ENCODE assay signal across 8 mouse cellular contexts in genomic region chr19:3680732-3681131, GRCm38 (mm10). TPM values are rescaled to one million over a fixed set of nuclear protein-coding genes. Genes with fewer than 3 reads are reported as not detected.
DNase-seq lines count a peak whose midpoint lies in the region; ATAC-seq and TF ChIP-seq lines count a peak whose summit lies in the region.

No protein-coding gene starts in this region.

- no peak overlapping the region for H3K4me3 ChIP-seq in forebrain, embryonic 14.5 days (ENCODE audit: low read depth, low read length)
- no peak overlapping the region for H3K4me3 ChIP-seq in forebrain, postnatal 0 days (ENCODE audit: low read depth, low read length)
- H3K4me3 ChIP-seq in neural tube, embryonic 13.5 days = no peak overlapping the region
- no peak overlapping the region for H3K4me3 ChIP-seq in neural tube, embryonic 15.5 days (replicated peaks)
- no peak overlapping the region for H3K4me3 ChIP-seq in stomach, embryonic 16.5 days (replicated peaks; ENCODE audit: low read length)

- H3K27me3 ChIP-seq in forebrain, embryonic 14.5 days (replicated peaks; ENCODE audit: control insufficient read depth, insufficient read depth, low read length) = no peaks in the 10 kb centered on the region
- H3K27me3 ChIP-seq in forebrain, postnatal 0 days (ENCODE audit: insufficient read depth, low read length) = no peaks in the 10 kb centered on the region
- H3K27me3 ChIP-seq in neural tube, embryonic 13.5 days = peaks cover 9% of the 10 kb centered on the region; the same call in 1 of the 2 replicates
- H3K27me3 ChIP-seq in neural tube, embryonic 15.5 days (replicated peaks) = peaks cover 7% of the 10 kb centered on the region
- H3K27me3 ChIP-seq in stomach, embryonic 16.5 days (ENCODE audit: control insufficient read depth, insufficient read depth, low read length) = no peaks in the 10 kb centered on the region

- WGBS in forebrain, embryonic 14.5 days = 80% methylated on average over 7 of the region's 7 CpGs
- 82% methylated on average over 7 of the region's 7 CpGs for WGBS in forebrain, postnatal 0 days
- 72% methylated on average over 7 of the region's 7 CpGs for WGBS in neural tube, embryonic 13.5 days
- 65% methylated on average over 7 of the region's 7 CpGs for whole genome bisulfite sequencing in neural tube, embryonic 15.5 days
- WGBS in stomach, embryonic 16.5 days = 74% methylated on average over 7 of the region's 7 CpGs

- no peak overlapping the region for H3K9ac ChIP-seq in forebrain, embryonic 14.5 days (ENCODE audit: low read length)
- H3K9ac ChIP-seq in forebrain, postnatal 0 days = no peak overlapping the region
- H3K9ac ChIP-seq in neural tube, embryonic 13.5 days = no peak overlapping the region
- H3K9ac ChIP-seq in neural tube, embryonic 15.5 days (replicated peaks) = no peak overlapping the region
- peak overlapping the region; percentile 51 for H3K9ac ChIP-seq in stomach, embryonic 16.5 days (ENCODE audit: low read length)

- DNase-seq in forebrain, embryonic 14.5 days (ENCODE audit: low spot score) = no peak
- no peak for DNase-seq in forebrain, postnatal 0 days
- DNase-seq in kidney, adult 9 months = peak; percentile 63
- DNase-seq in right cerebral cortex, postnatal 4 days = no peak
- DNase-seq in testis, postnatal 14 days (ENCODE audit: low spot score) = no peak

- no peaks in the 10 kb centered on the region for H3K36me3 ChIP-seq in forebrain, embryonic 14.5 days (ENCODE audit: control insufficient read depth, insufficient read depth, low read length)
- H3K36me3 ChIP-seq in forebrain, postnatal 0 days (ENCODE audit: insufficient read depth) = no peaks in the 10 kb centered on the region
- H3K36me3 ChIP-seq in neural tube, embryonic 13.5 days = no peaks in the 10 kb centered on the region
- no peaks in the 10 kb centered on the region for H3K36me3 ChIP-seq in neural tube, embryonic 15.5 days
- H3K36me3 ChIP-seq in stomach, embryonic 16.5 days (ENCODE audit: control insufficient read depth, insufficient read depth, low read length) = no peaks in the 10 kb centered on the region

- H3K4me2 ChIP-seq in forebrain, embryonic 14.5 days (ENCODE audit: low read length) = no peak overlapping the region
- H3K4me2 ChIP-seq in forebrain, postnatal 0 days (ENCODE audit: low read depth) = no peak overlapping the region
- H3K4me2 ChIP-seq in neural tube, embryonic 13.5 days = no peak overlapping the region
- H3K4me2 ChIP-seq in neural tube, embryonic 15.5 days = no peak overlapping the region
- peak overlapping the region; percentile 36; the same call in 1 of the 2 replicates for H3K4me2 ChIP-seq in stomach, embryonic 16.5 days (ENCODE audit: low read depth, low read length)

- no peak for TF ChIP-seq CTCF in forebrain, postnatal 0 days (IDR thresholded peaks at IDR 0.05; ENCODE audit: low read depth)

- H3K4me1 ChIP-seq in forebrain, embryonic 14.5 days (ENCODE audit: control insufficient read depth, insufficient read depth, low read length) = peaks cover 22% of the 10 kb centered on the region
- peaks cover 8% of the 10 kb centered on the region; the same call in 1 of the 2 replicates for H3K4me1 ChIP-seq in forebrain, postnatal 0 days (ENCODE audit: insufficient read depth)
- H3K4me1 ChIP-seq in neural tube, embryonic 13.5 days (replicated peaks) = peaks cover 39% of the 10 kb centered on the region
- peaks cover 31% of the 10 kb centered on the region for H3K4me1 ChIP-seq in neural tube, embryonic 15.5 days
- H3K4me1 ChIP-seq in stomach, embryonic 16.5 days (ENCODE audit: control insufficient read depth, insufficient read depth, low read length) = peaks cover 57% of the 10 kb centered on the region

- no peak for ATAC-seq in forebrain, embryonic 14.5 days
- no peak for ATAC-seq in forebrain, postnatal 0 days
- no peak for ATAC-seq in neural tube, embryonic 13.5 days (ENCODE audit: low read depth)
- ATAC-seq in neural tube, embryonic 15.5 days (ENCODE audit: low FRiP score) = no peak
- ATAC-seq in stomach, embryonic 16.5 days (ENCODE audit: insufficient read depth, low FRiP score) = no peak

- peak overlapping the region; percentile 35; the same call in 1 of the 2 replicates for H3K27ac ChIP-seq in forebrain, embryonic 14.5 days (ENCODE audit: low read depth, low read length)
- H3K27ac ChIP-seq in forebrain, postnatal 0 days (ENCODE audit: low read depth, low read length) = no peak overlapping the region
- peak overlapping the region; percentile 74 for H3K27ac ChIP-seq in neural tube, embryonic 13.5 days (replicated peaks)
- H3K27ac ChIP-seq in neural tube, embryonic 15.5 days (replicated peaks) = no peak overlapping the region; the same call in 1 of the 2 replicates
- H3K27ac ChIP-seq in stomach, embryonic 16.5 days (ENCODE audit: low read length) = peak overlapping the region; percentile 78

- no peaks in the 10 kb centered on the region for H3K9me3 ChIP-seq in forebrain, embryonic 14.5 days (replicated peaks; ENCODE audit: control insufficient read depth, low read length)
- H3K9me3 ChIP-seq in forebrain, postnatal 0 days (ENCODE audit: low read length) = no peaks in the 10 kb centered on the region
- no peaks in the 10 kb centered on the region for H3K9me3 ChIP-seq in neural tube, embryonic 13.5 days
- H3K9me3 ChIP-seq in neural tube, embryonic 15.5 days (replicated peaks) = no peaks in the 10 kb centered on the region
- H3K9me3 ChIP-seq in stomach, embryonic 16.5 days (replicated peaks; ENCODE audit: control insufficient read depth, low read length) = no peaks in the 10 kb centered on the region

RNA-seq across cellular contexts. Expression of gene Lrp5, which starts 5.6 kb away (rescaled TPM):
- polyA plus RNA-seq in forebrain, embryonic 14.5 days (2014; fragmentation: Nextera tagmentation; extraction: Ambion mirVana) = 1.8 and 2.1 TPM in 2 replicates
- 7.9 and 11.1 TPM in 2 replicates for total RNA-seq in forebrain, postnatal 0 days (2014; rRNA removed)
- polyA plus RNA-seq in forebrain, postnatal 0 days (2015; fragmentation: Nextera tagmentation; extraction: Ambion mirVana) = 0.50 and 0.56 TPM in 2 replicates
- polyA plus RNA-seq in neural tube, embryonic 13.5 days (2015; fragmentation: Nextera tagmentation; extraction: Ambion mirVana) = 1.6 and 1.9 TPM in 2 replicates
- polyA plus RNA-seq in neural tube, embryonic 15.5 days (2015; fragmentation: Nextera tagmentation; extraction: Ambion mirVana) = 1.2 and 2.1 TPM in 2 replicates
- 5.0 and 5.5 TPM in 2 replicates for polyA plus RNA-seq in stomach, embryonic 16.5 days (2015; fragmentation: Nextera tagmentation; extraction: Ambion mirVana)

RNA-seq across cellular contexts. Expression of gene 1810055G02Rik, which starts 27.4 kb away (rescaled TPM):
- 29.7 and 34.6 TPM in 2 replicates for polyA plus RNA-seq in forebrain, embryonic 14.5 days (2014; fragmentation: Nextera tagmentation; extraction: Ambion mirVana)
- 33.6 and 37.2 TPM in 2 replicates for total RNA-seq in forebrain, postnatal 0 days (2014; rRNA removed)
- polyA plus RNA-seq in forebrain, postnatal 0 days (2015; fragmentation: Nextera tagmentation; extraction: Ambion mirVana) = 38.4 and 39.0 TPM in 2 replicates
- 38.5 and 42.5 TPM in 2 replicates for polyA plus RNA-seq in neural tube, embryonic 13.5 days (2015; fragmentation: Nextera tagmentation; extraction: Ambion mirVana)
- polyA plus RNA-seq in neural tube, embryonic 15.5 days (2015; fragmentation: Nextera tagmentation; extraction: Ambion mirVana) = 35.1 and 36.5 TPM in 2 replicates
- 37.1 and 39.9 TPM in 2 replicates for polyA plus RNA-seq in stomach, embryonic 16.5 days (2015; fragmentation: Nextera tagmentation; extraction: Ambion mirVana)

Comparison
In these comparisons a context has a peak if more than half of its experiments do, and no peak if none do; other contexts are left out.
1. H3K27ac ChIP-seq: peak in forebrain, embryonic 14.5 days (single experiment), neural tube, embryonic 13.5 days (single experiment) and stomach, embryonic 16.5 days (single experiment); none in forebrain, postnatal 0 days (single experiment) and neural tube, embryonic 15.5 days (single experiment).